Mouse (Mus musculus) erythroblast, adult 5-6 weeks (primary cell): ENCODE results near the gene Sec31a. TPM values are rescaled to one million over a fixed set of nuclear protein-coding genes. Genes with fewer than 3 reads are reported as not detected.

Experiments
- ATAC-seq: replicated peaks from 2 replicates; pipeline ENCODE4 v1.8.0; 2016; ENCODE audit warnings: moderate number of reproducible peaks, mild to moderate bottlenecking, moderate TSS enrichment, inconsistent platforms; ENCODE audit not compliant: poor library complexity, low FRiP score, severe bottlenecking
- total RNA-seq, 2 experiments: library from RNA; stranded (forward) in 1 of 2; stranded (reverse) in 1 of 2; fragments of 150-400 nt in 1 of 2; fragments of 200-764, 138-1000 nt in 1 of 2; gene quantifications; 2 replicates each; pipeline versions ENCODE4 v1.2.3 to v1.2.4; 2015 to 2017; ENCODE audit warnings: low replicate concordance in 2 of 2

The Sec31a gene
- total RNA-seq, 2 experiments from 2014 or later, result 24.3 to 26.5 TPM

DNA sequence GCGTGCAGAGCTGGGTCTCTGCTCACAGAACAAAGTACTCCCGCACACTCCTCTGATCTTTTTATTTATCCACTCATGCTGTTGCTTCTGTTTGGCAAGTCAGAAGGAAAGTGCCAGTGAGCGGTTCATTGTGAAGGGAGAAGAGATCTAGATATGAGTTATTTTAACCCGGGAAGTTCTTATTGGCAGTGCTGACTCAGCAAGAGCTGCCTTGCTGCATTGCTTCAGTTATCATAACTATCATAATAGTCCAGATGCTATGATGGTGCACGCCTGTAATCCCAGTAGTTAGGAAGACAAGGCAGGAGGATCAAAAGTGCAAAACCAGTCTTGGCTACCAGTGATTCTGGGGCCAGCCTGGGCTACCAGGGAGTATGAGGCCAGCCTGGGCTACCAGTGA lies 103.6 kb downstream of the Sec31a start:
- ATAC-seq, result no peak

Other genes starting within 250 kb of the Sec31a start
- 27.2 and 29.0 TPM in 2 replicates for gene Lin54, start 84.4 kb upstream of the Sec31a start, total RNA-seq (2015; ENCODE audit: low replicate concordance)
- 17.7 and 19.5 TPM in 2 replicates for gene Lin54, start 84.4 kb upstream of the Sec31a start, total RNA-seq (2017; ENCODE audit: low replicate concordance)
- 19.4 and 27.5 TPM in 2 replicates for gene Cops4, start 102.1 kb upstream of the Sec31a start, total RNA-seq (2015; ENCODE audit: low replicate concordance)
- gene Cops4, start 102.1 kb upstream of the Sec31a start, total RNA-seq (2017; ENCODE audit: low replicate concordance), result 19.7 and 30.5 TPM in 2 replicates
- 479 and 590 TPM in 2 replicates for gene Plac8, start 156.0 kb upstream of the Sec31a start, total RNA-seq (2015; ENCODE audit: low replicate concordance)
- gene Plac8, start 156.0 kb upstream of the Sec31a start, total RNA-seq (2017; ENCODE audit: low replicate concordance), result 231 and 307 TPM in 2 replicates